Mouse (Mus musculus) megakaryocyte progenitor cell, adult 5-6 weeks (primary cell): Measurements from ENCODE around the gene Vsig8. TPM values are rescaled to one million over a fixed set of nuclear protein-coding genes. Genes with fewer than 3 reads are reported as not detected.

ENCODE experiments used
- ATAC-seq: replicated peaks from 2 replicates; pipeline ENCODE4 v1.8.0; 2016; ENCODE audit warnings: mild to moderate bottlenecking, moderate TSS enrichment, inconsistent platforms; ENCODE audit not compliant: poor library complexity
- total RNA-seq, 2 experiments: library from RNA; stranded (forward) in 1 of 2; stranded (reverse) in 1 of 2; fragments of 157-497, 149-512 nt in 1 of 2; fragments of 200-1000 nt in 1 of 2; gene quantifications; 2 replicates each; pipeline versions ENCODE4 v1.2.3 to v1.2.4; 2015 to 2017

Gene Vsig8
- total RNA-seq (2015) (not detected in 2 replicates), total RNA-seq (2017) (not detected in 2 replicates)

DNA sequence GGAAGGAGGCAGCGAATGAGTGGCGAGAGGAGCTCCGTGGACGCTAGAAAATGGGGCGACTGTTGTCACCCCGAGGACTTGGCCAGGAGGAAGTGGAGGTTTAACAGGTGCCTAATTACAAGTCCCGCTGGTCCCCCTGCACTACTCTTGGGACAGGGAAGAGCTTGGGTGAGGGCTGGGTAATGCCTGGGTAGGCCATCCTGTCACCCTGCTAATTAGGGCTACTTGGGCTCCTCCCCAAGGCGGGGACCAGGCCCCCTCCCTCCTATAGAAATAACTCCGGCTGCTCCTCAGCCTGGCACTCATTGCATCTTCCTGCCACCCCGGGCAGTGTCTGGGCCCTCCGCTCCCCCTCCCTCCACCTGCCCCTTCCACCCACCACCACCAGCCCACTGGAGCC, at the start of gene Vsig8:
Gene Vsig8 (plus strand): TSS at position 301 of the 400 bp plus-strand sequence.
- no peak for ATAC-seq

- ATAC-seq, result no peak
These were observed 48.7 kb upstream of the Vsig8 start for GRCm38 (mm10) chr1:172507001-172507400.

DNA sequence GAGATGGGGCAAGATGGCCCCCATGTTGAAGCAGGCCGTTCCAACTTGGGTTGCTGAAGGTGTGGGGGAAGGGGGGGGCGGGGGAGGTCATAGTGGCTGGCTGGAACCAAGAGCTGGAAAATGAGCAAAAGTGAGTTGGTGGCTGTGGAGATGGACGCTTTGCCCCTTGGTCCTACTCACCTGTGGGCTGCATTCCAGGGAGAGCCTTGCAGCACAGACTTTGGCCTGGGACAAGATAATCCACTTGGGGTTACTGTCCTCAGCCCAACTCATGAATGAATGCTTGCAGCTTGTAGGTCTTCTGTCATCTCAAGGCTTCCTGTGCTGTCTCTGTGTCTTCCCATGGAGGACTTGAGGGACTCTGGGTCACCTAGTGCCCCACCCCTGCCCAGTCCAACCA, 48.0 kb upstream of the Vsig8 start:
- no peak for ATAC-seq

DNA sequence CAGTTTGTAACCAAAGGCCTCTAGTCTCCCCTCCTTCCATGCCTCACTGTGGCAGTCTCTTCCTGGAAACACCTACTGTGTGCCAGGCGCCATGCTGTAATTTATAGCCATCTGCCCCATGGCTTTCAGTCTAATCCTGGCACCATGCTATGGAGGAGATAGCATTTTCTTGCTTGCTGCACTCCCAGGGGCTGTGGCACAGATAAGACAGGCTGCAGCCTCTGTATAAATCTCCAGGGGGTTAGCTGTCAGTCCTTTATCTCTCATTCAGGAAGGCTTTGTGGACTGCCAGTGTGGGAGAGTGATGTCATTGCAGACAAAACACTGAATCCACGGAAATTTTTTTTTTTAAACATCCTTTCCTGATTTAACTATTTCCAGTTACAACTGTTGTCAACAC, 47.6 kb upstream of the Vsig8 start:
- ATAC-seq, result peak; percentile 41

GRCm38 (mm10) chr1:172509235-172509634, 46.5 kb upstream of the Vsig8 start:
- no peak for ATAC-seq

DNA sequence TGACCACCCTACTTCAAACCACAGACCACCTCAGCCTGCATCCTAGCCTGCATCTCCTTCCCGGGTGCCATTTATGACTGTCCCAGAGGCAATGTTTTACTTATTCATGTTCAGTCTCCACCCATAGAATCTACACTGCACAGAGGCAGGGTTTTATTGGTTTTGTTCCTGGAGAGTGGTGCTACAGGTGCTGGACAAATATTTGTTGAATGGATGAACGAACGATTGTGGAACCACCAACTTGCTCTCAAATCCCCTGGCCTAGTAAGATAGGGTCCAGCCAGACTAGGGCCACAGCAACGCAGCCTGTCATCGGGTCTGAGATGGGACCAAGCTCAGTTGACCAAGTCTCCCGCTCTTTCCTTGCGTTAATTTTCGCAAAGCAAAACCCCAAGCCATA, 45.8 kb upstream of the Vsig8 start:
- ATAC-seq, result no peak

GRCm38 (mm10) chr1:172510421-172510972, 45.2 kb upstream of the Vsig8 start:
- ATAC-seq, result no peak

DNA sequence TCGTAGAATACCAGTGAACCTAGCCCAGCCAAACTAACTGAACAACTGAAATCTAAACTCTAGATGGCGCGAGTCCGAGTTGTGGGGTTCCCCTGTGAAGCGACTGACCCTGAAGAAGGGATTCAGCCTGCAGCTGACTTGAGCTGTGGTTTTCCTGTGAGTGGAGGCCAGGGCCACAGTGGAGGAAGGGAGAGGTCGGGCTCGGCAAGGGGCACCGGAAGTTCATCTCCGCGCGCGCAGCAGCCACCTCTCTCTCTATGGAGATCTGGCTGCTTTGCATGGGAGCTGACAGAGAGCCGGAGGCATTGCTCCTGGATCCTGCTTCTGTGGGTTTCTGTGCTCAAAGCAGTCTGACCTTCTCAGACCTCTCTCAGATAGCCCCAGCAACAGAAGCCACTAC, 42.8 kb upstream of the Vsig8 start:
- ATAC-seq, result peak; percentile 59

GRCm38 (mm10) chr1:172513525-172514212, 42.1 kb upstream of the Vsig8 start:
- peak; percentile 77 for ATAC-seq

DNA sequence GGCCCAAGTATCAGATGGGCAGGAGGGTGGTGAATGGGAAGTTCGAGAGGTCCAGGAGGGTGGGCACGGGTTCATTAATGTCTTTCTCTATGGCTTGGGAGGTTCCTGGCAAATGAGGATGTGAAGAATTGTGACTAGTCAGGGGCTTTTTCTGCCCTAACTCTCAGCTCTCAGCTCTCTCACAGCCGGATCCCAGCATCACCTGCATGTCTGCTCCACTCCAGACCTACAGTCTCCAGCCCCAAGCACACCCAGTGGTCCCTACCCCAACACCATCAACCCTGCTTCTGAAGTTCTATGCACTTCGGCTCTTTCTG, 41.6 kb upstream of the Vsig8 start:
- ATAC-seq, result no peak

- ATAC-seq, result no peak
These were observed 41.0 kb upstream of the Vsig8 start for GRCm38 (mm10) chr1:172514551-172515268.

DNA sequence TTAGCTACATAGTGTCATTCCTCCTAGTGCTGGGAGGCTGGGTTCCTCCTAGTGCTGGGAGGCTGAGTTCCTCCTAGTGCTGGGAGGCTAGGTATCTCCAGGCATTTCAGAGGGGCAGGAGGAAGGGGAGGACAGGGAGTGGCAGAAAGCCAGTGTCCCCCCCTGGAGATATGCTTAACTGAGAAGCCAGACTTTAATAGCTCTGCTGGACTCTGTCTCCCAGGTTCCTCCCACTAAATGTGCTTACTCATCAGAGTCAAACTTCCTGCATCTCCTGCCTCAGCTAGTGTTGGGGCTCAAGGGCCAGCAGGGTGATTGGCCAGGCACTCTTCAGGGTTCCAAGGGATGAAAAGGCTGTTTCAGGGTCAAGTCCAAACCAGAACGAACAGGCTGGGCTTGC, 40.3 kb upstream of the Vsig8 start:
- ATAC-seq, result no peak

GRCm38 (mm10) chr1:172518013-172518412, 37.7 kb upstream of the Vsig8 start:
- no peak for ATAC-seq

GRCm38 (mm10) chr1:172519644-172520043, 36.1 kb upstream of the Vsig8 start:
- no peak for ATAC-seq

GRCm38 (mm10) chr1:172520576-172521440, 34.9 kb upstream of the Vsig8 start, which contains the start of gene Cfap45:
Gene Cfap45, plus strand, starts transcription at chr1:172520801.
- ATAC-seq, result peak; percentile 60

- peak; percentile 40 for ATAC-seq
These were observed 33.2 kb upstream of the Vsig8 start for GRCm38 (mm10) chr1:172522524-172522923.

DNA sequence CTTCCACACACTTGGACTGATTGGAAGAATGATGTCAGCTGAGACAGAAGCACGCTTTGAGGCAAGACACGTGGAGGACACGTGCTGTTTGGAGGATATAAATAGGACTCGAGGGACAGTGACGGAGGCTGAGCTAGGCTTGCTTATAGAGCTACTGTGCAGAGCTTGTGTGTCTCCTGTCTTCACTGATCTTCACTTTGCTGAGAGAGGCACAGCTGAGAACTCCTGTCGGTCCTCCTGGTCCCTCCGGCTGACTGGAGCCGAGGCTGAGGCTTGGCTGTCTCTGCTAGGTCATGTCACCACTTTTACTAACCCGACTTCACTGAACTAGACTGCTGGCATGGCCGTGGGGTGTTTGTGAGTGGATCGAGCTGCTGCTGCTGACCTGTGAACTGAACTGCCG, 32.0 kb upstream of the Vsig8 start:
- no peak for ATAC-seq

GRCm38 (mm10) chr1:172525027-172525764, 30.5 kb upstream of the Vsig8 start:
- ATAC-seq, result peak; percentile 24

- no peak for ATAC-seq
These were observed 29.8 kb upstream of the Vsig8 start for GRCm38 (mm10) chr1:172525971-172526370.

DNA sequence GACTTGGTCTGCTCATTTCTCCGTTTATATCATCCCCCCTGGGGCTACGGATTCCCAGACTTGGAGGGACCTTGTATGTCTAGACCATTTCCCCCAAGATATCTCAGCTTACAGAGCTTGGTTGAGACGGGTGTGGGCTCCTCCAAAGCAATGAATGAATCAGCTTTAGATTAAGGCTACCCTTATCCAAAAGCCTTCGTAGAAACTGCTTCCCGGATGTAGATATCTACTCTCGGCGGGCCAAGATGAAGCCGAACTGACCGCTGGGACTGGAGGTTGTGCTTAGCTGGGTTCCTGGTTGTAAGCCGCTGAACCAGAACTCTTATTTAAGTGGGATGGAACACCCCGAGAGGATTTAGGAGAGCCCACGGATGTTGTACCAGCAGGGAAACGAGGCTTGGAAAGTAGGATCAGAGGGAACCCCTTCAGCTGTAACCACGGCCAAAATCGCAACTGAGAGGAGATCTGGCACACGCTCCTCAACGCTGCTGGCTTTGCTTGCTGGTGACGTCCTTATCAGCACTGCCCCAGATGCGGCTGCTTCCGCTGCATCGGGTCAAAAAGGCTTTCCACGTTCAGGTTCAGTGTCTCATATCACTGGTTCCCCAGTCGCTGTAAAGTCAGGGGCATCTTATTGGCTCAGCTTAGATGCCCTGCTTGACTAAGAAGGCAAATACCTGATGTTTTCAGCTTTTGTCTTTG, 29.2 kb upstream of the Vsig8 start:
- ATAC-seq, result peak; percentile 68
